Mouse (Mus musculus) heart, postnatal 0 days (tissue): Measurements from ENCODE around the gene Litaf. TPM values are rescaled to one million over a fixed set of nuclear protein-coding genes. Genes with fewer than 3 reads are reported as not detected.
A peak's percentile ranks its signal among the peaks of the same experiment; 100 is the strongest.

Experiments
- ATAC-seq: fragments of 200-750 bp; cut with Nextera tagmentation; 2 replicates; pipeline ENCODE4 v1.8.0; 2017; ENCODE audit warnings: low read depth, moderate number of reproducible peaks, moderate library complexity; ENCODE audit not compliant: insufficient read depth
- DNase-seq: peaks from one replicate; pipeline ENCODE4 v3.0.0-alpha.2; 2016; ENCODE audit warnings: low spot score
- H3K27ac ChIP-seq: fragments of 300-500 bp; sonication (generic); 2 replicates; pipeline ENCODE4 v1.5.1; 2014; ENCODE audit warnings: low read depth, mild to moderate bottlenecking
- H3K27me3 ChIP-seq: fragments of 300-500 bp; sonication (generic); 2 replicates; pipeline ENCODE4 v1.6.1; 2014; ENCODE audit warnings: low read length, mixed read lengths; ENCODE audit not compliant: control insufficient read depth, insufficient read depth
- H3K36me3 ChIP-seq: fragments of 300-500 bp; sonication (generic); replicated peaks from 2 replicates; pipeline ENCODE4 v1.6.1; 2014; ENCODE audit warnings: low read length, mixed read lengths; ENCODE audit not compliant: control insufficient read depth, insufficient read depth
- H3K4me1 ChIP-seq: fragments of 300-500 bp; sonication (generic); 2 replicates; pipeline ENCODE4 v1.6.1; 2014; ENCODE audit warnings: antibody characterized with exemption; ENCODE audit not compliant: control insufficient read depth, insufficient read depth
- H3K4me2 ChIP-seq: fragments of 300-500 bp; sonication (generic); 2 replicates; pipeline ENCODE4 v1.6.1; 2014; ENCODE audit warnings: low read depth, mild to moderate bottlenecking, low read length, moderate library complexity
- H3K4me3 ChIP-seq: fragments of 300-500 bp; sonication (generic); 2 replicates; pipeline ENCODE4 v1.5.1; 2014; ENCODE audit warnings: low read depth, low read length
- H3K9ac ChIP-seq: fragments of 300-500 bp; sonication (generic); replicated peaks from 2 replicates; pipeline ENCODE4 v1.6.1; 2014; ENCODE audit warnings: low read depth, low read length, mixed read lengths
- H3K9me3 ChIP-seq: fragments of 300-500 bp; sonication (generic); replicated peaks from 2 replicates; pipeline ENCODE4 v1.6.1; 2016; ENCODE audit warnings: low read length; ENCODE audit not compliant: control insufficient read depth
- CTCF ChIP-seq: IDR thresholded peaks from 2 replicates; pipeline ENCODE4 v1.5.1; 2016; ENCODE audit warnings: antibody characterized with exemption, control low read depth, low read depth
- EP300 ChIP-seq: IDR thresholded peaks from 2 replicates; pipeline ENCODE4 v1.6.1; 2016; ENCODE audit warnings: antibody characterized with exemption, low read depth
- WGBS: fragments of 180-500 bp; shearing (Covaris S2); extraction: QIAGEN DNeasy Blood & Tissue Kit; methylation state at CpG from one replicate; pipeline ENCODE4 v1.1.7; 2014; 5-methylcytosine and 5-hydroxymethylcytosine counted together
- polyA plus RNA-seq: library from polyadenylated mRNA; unstranded; fragments of >200 nt; fragmentation: Nextera tagmentation; extraction: Ambion mirVana; gene quantifications from 2 replicates; pipeline ENCODE4 v1.2.1, GENCODE M21; 2015
- total RNA-seq: library from RNA; depleted of rRNA; stranded (reverse); fragments of >200 nt; gene quantifications from 2 replicates; pipeline ENCODE4 v1.2.3, GENCODE M21; 2014; ENCODE audit warnings: low replicate concordance

The Litaf gene
- total and polyA plus RNA-seq, 2 experiments from 2014 or later: 55.7 to 77.1 TPM

DNA sequence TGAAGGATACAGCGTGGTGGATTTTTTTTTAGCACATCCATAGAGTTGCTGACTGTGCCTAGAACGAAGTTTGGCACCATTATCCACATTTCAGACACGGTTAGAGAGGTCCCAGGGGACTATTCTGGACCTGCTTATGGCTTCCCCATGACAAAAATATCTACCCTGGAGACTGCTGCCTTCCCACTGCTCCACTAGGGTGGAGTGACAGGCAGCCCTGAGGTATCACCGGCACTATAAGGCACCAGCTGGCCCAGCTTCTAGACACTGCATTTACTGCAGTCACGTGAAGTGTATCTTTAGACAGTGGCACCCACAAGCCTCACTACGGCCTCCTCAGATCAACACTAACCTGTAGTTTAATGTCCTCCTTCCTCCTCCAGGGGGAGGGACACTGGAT is 11.1 kb downstream of the Litaf start:
- H3K4me3 ChIP-seq: no peak overlapping the region
- H3K9me3 ChIP-seq: no peaks in the 10 kb centered on the region
- no peak overlapping the region for H3K4me2 ChIP-seq
- no peak overlapping the region for H3K27ac ChIP-seq
- H3K36me3 ChIP-seq: no peaks in the 10 kb centered on the region
- DNase-seq (no peak), ATAC-seq (peak; percentile 36)
- no peak overlapping the region for H3K9ac ChIP-seq
- WGBS: 48% methylated on average over 6 of the region's 6 CpGs
- H3K27me3 ChIP-seq: no peaks in the 10 kb centered on the region
- no peak for TF ChIP-seq EP300
- TF ChIP-seq CTCF: no peak
- H3K4me1 ChIP-seq: peaks cover 7% of the 10 kb centered on the region; the same call in 1 of the 2 replicates

DNA sequence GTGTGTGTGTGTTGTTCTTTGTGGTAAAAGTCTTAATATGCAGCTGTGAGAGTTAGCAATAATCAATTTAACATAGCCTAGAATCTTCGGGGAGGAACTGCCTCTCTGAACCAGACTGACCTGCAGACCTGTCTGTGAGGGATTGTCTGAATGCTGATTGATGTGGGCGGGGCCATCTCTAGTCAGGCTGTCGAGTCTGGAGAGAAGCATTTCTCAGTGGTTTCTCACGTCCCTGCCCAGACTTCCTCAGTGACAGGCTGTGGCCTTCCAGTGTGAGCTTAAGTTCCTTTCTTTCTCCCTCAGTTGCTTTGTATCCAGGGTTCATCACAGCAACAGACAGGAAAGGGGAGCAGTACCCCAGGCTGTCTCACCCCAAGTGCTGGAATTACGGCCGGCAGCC is 11.5 kb downstream of the Litaf start:
- Histone ChIP-seq H3K4me2 (no peak overlapping the region), H3K27me3 (no peaks in the 10 kb centered on the region), H3K9ac (no peak overlapping the region), H3K36me3 (no peaks in the 10 kb centered on the region), H3K27ac (no peak overlapping the region), H3K9me3 (no peaks in the 10 kb centered on the region), H3K4me3 (no peak overlapping the region), H3K4me1 (peaks cover 7% of the 10 kb centered on the region; the same call in 1 of the 2 replicates)
- no peak for DNase-seq
- WGBS: 65% methylated on average over 6 of the region's 6 CpGs
- TF ChIP-seq EP300 (no peak), CTCF (no peak)
- ATAC-seq: no peak

DNA sequence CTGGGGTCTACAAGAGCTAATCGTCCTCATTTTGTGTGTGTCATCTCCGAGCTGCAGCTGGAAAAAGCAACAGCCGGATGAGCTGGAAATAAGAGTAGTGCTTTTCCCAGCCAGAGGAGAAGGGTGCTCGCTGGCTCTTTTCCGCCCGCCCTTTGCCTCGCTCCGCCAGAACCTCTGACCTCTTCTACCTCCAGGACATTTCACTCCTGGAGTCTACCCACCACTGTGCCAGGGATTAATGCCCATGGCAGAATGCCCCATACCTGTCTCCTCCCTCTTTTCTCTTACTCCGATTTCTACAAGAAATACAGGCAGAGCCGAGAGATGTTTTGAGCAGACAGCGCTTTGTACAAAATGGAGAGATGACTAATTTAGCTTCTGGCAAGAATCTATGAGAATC is 14.8 kb downstream of the Litaf start:
- peaks cover 14% of the 10 kb centered on the region for H3K4me1 ChIP-seq
- no peaks in the 10 kb centered on the region for H3K9me3 ChIP-seq
- H3K4me3 ChIP-seq: no peak overlapping the region
- no peaks in the 10 kb centered on the region for H3K36me3 ChIP-seq
- no peak overlapping the region for H3K4me2 ChIP-seq
- DNase-seq (no peak), ATAC-seq (no peak)
- WGBS: 90% methylated on average over 11 of the region's 11 CpGs
- no peak overlapping the region for H3K27ac ChIP-seq
- no peaks in the 10 kb centered on the region for H3K27me3 ChIP-seq
- no peak for TF ChIP-seq EP300
- TF ChIP-seq CTCF: no peak
- no peak overlapping the region for H3K9ac ChIP-seq

DNA sequence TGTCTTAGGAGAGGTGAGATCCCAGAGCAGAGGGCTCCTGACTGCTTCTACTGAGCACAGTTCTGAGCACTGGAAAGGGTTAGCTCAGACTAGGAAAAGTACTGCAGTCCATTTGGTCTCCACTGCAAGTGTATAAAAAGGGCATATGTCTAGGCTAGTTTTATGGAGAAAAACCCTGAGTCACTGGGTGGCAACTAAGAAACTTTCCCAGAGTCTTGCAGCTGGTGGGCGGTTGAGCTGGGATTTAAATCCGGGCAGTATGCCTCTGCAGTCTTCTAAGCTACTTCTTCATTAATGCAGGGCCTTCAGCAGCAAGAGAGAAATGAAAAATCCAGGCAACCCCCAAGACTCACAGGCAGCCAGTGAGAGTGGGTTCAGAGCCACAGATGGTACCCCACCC is 15.7 kb downstream of the Litaf start:
- Histone ChIP-seq H3K4me1 (peaks cover 14% of the 10 kb centered on the region), H3K27me3 (no peaks in the 10 kb centered on the region), H3K36me3 (no peaks in the 10 kb centered on the region), H3K4me3 (no peak overlapping the region), H3K9ac (no peak overlapping the region), H3K9me3 (no peaks in the 10 kb centered on the region), H3K4me2 (no peak overlapping the region), H3K27ac (no peak overlapping the region)
- DNase-seq (no peak), ATAC-seq (no peak)
- no peak for TF ChIP-seq EP300
- no peak for TF ChIP-seq CTCF
- 78% methylated on average over 2 of the region's 2 CpGs for WGBS

DNA sequence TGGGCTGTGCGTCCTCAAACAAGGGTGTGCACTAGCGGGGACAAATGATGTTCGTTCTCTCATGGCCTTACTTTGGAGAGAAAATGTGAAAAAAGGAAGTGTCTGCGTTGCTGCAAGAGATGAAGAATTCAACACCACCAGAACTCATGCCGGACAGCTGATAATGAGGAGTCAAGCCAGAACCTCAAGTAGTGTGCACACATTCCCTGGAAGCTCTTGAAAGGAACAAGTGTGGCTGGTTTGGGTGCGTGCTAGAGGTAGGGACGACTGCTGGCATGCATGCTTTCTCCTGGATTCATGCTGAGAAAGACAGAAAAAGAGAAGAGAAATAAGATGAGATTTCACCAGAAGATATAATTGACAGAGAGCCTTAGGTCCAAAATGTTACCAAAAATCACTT is 18.8 kb downstream of the Litaf start:
- Histone ChIP-seq H3K27ac (peak overlapping the region; percentile 74), H3K27me3 (no peaks in the 10 kb centered on the region), H3K36me3 (no peaks in the 10 kb centered on the region), H3K4me2 (no peak overlapping the region), H3K9me3 (no peaks in the 10 kb centered on the region), H3K9ac (no peak overlapping the region), H3K4me1 (peaks cover 7% of the 10 kb centered on the region; the same call in 1 of the 2 replicates), H3K4me3 (no peak overlapping the region)
- ATAC-seq (0 out of 2 replicates have a peak, but pooled peaks have one; percentile 19), DNase-seq (no peak)
- no peak for TF ChIP-seq CTCF
- no peak for TF ChIP-seq EP300
- 34% methylated on average over 7 of the region's 7 CpGs for WGBS

DNA sequence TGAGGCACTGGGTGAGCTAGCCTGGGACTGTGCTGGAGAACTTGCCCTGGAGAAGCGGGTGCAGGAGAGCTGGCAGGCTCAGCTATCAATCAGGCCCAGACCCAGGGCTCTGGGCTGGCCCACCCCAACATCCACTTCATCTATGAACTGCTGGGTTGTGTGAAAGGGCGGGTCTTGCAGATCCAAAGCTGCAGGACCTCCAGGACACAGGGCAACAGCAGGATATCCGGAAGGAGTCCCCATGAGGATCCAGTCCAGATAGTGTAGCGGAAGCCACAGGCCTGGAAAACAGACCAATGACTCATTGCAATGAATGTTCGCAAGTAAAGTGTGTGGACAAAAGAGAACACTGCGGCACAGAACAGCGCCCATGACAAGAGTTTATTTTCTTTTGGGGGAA is 19.5 kb downstream of the Litaf start:
- TF ChIP-seq CTCF (no peak), EP300 (peak; percentile 80)
- peak overlapping the region; percentile 74 for H3K27ac ChIP-seq
- H3K9ac ChIP-seq: no peak overlapping the region
- no peaks in the 10 kb centered on the region for H3K27me3 ChIP-seq
- peaks cover 7% of the 10 kb centered on the region; the same call in 1 of the 2 replicates for H3K4me1 ChIP-seq
- 55% methylated on average over 7 of the region's 7 CpGs for WGBS
- H3K4me2 ChIP-seq: no peak overlapping the region
- H3K9me3 ChIP-seq: no peaks in the 10 kb centered on the region
- DNase-seq (peak; percentile 85), ATAC-seq (peak; percentile 89)
- H3K4me3 ChIP-seq: no peak overlapping the region
- H3K36me3 ChIP-seq: no peaks in the 10 kb centered on the region
